Mouse (Mus musculus) ES-Bruce4 (cell line): Measurements from ENCODE around the gene Atr.

Experiments
- EP300 ChIP-seq: IDR thresholded peaks from 2 replicates; pipeline ENCODE4 v1.6.1; 2011; ENCODE audit warnings: low read depth, low read length; ENCODE audit not compliant: insufficient read depth
- POLR2A ChIP-seq: IDR thresholded peaks from one replicate; pipeline ENCODE4 v1.8.1; 2011; ENCODE audit warnings: low read length; ENCODE audit not compliant: insufficient read depth

DNA sequence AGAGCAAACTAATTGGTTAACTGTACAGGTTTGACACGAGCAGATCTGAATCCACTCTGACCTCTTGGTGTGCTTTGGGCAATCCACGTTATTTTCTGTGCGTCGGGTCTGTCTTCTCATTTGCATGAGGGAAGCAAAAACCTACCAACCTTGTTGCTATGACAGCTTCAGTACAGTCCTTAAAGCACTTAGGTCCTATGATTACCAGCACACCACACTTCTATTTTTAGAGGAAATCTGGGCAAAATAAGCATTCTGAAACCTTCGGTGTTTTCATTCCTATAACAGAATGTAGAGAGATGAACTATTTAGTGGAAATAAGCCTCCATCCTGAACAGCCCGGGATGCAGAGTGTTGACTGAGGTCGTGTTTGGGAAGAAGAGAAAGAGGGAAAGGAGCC lies 34.9 kb upstream of the Atr start:
- no peak for TF ChIP-seq POLR2A
- TF ChIP-seq EP300: no peak
